38 mouse cellular contexts compared by ENCODE assay signal in genomic region chr7:123992121-123992520, GRCm38 (mm10). TPM values are rescaled to one million over a fixed set of nuclear protein-coding genes. Genes with fewer than 3 reads are reported as not detected.
"Had no signal": no experiment of that assay in that cellular context is flagged by ENCODE, and none has a peak within 500 bp of the region (broad histone marks: within the 10 kb centered on the region; RNA-seq: fewer than 3 reads in every experiment).

No protein-coding gene starts in this region.

- H3K27ac ChIP-seq: left cerebral cortex, adult 2 months; limb, embryonic 10.5 days; limb, embryonic 12.5 days; limb, embryonic 13.5 days; limb, embryonic 15.5 days; liver, embryonic 13.5 days; liver, embryonic 14.5 days; liver, embryonic 15.5 days; lung, embryonic 15.5 days; macrophage; midbrain, embryonic 10.5 days; midbrain, embryonic 12.5 days; midbrain, embryonic 13.5 days; midbrain, embryonic 15.5 days had no signal

- DNase-seq: left cerebral cortex, postnatal 4 days; liver; liver, embryonic 13.5 days; liver, postnatal 0 days; lung, adult 18-20 months; lung, adult 2 months; lung, embryonic 14.5 days; lung, postnatal 10 days; lung, postnatal 14 days; lung, postnatal 36 days; lung, postnatal 4 days; midbrain, embryonic 14.5 days had no signal

- H3K4me3 ChIP-seq: left cerebral cortex, adult 2 months; limb, embryonic 10.5 days; limb, embryonic 12.5 days; limb, embryonic 13.5 days; limb, embryonic 15.5 days; liver, embryonic 13.5 days; liver, embryonic 15.5 days; lung, embryonic 15.5 days; megakaryocyte, embryonic 14.5 days; midbrain, embryonic 10.5 days; midbrain, embryonic 12.5 days; midbrain, embryonic 13.5 days; midbrain, embryonic 15.5 days; myocyte had no signal

- H3K36me3 ChIP-seq: limb, embryonic 10.5 days; limb, embryonic 12.5 days; limb, embryonic 13.5 days; limb, embryonic 15.5 days; liver, embryonic 13.5 days; liver, embryonic 15.5 days; lung, embryonic 15.5 days; midbrain, embryonic 10.5 days; midbrain, embryonic 12.5 days; midbrain, embryonic 13.5 days; midbrain, embryonic 15.5 days had no signal

- H3K4me2 ChIP-seq: limb, embryonic 12.5 days; limb, embryonic 13.5 days; limb, embryonic 15.5 days; liver, embryonic 11.5 days; liver, embryonic 13.5 days; liver, embryonic 15.5 days; lung, embryonic 14.5 days; lung, embryonic 15.5 days; midbrain, embryonic 11.5 days; midbrain, embryonic 12.5 days; midbrain, embryonic 13.5 days; midbrain, embryonic 15.5 days had no signal

- H3K9me3 ChIP-seq: limb, embryonic 10.5 days; limb, embryonic 12.5 days; limb, embryonic 13.5 days; limb, embryonic 15.5 days; liver, embryonic 13.5 days; liver, embryonic 15.5 days; lung, embryonic 15.5 days; megakaryocyte, embryonic 14.5 days; midbrain, embryonic 10.5 days; midbrain, embryonic 12.5 days; midbrain, embryonic 13.5 days; midbrain, embryonic 15.5 days had no signal

- H3K4me1 ChIP-seq: limb, embryonic 10.5 days; limb, embryonic 12.5 days; limb, embryonic 13.5 days; limb, embryonic 15.5 days; liver, embryonic 13.5 days; liver, embryonic 15.5 days; lung, embryonic 15.5 days; megakaryocyte, embryonic 14.5 days; midbrain, embryonic 10.5 days; midbrain, embryonic 12.5 days; midbrain, embryonic 13.5 days; midbrain, embryonic 15.5 days had no signal

- H3K27me3 ChIP-seq: liver, embryonic 13.5 days; liver, embryonic 15.5 days; megakaryocyte, embryonic 14.5 days; midbrain, embryonic 15.5 days had no signal

- ATAC-seq: liver, postnatal 0 days; lung, postnatal 0 days; midbrain, embryonic 13.5 days; midbrain, embryonic 15.5 days; midbrain, embryonic 16.5 days had no signal

- H3K9ac ChIP-seq: limb, embryonic 12.5 days; limb, embryonic 13.5 days; limb, embryonic 15.5 days; liver, embryonic 13.5 days; liver, embryonic 14.5 days; liver, embryonic 15.5 days; liver, postnatal 0 days; lung, embryonic 14.5 days; lung, embryonic 15.5 days; midbrain, embryonic 12.5 days; midbrain, embryonic 13.5 days; midbrain, embryonic 15.5 days had no signal

RNA-seq across cellular contexts. Expression of gene Hs3st4, which starts 9.5 kb away (rescaled TPM):
- total RNA-seq: liver, adult 2 months; megakaryocyte progenitor cell, adult 5-6 weeks; megakaryocyte, adult 5-6 weeks; megakaryocyte-erythroid progenitor cell, adult 5-6 weeks; monocyte, adult 5-6 weeks had no signal
- polyA plus RNA-seq: limb, embryonic 10.5 days; limb, embryonic 11.5 days; liver, adult 2 months; liver, embryonic 13.5 days; liver, embryonic 14.5 days; liver, embryonic 15.5 days; liver, embryonic 16.5 days; liver, postnatal 0 days; lung, adult 2 months; lung, postnatal 0 days; macrophage; myocyte had no signal
